Mouse (Mus musculus) urinary bladder, postnatal 10 days (tissue): ENCODE data around the gene Paqr7.

Source experiments
- DNase-seq: peaks from one replicate; pipeline ENCODE4 v3.0.0; 2022; ENCODE audit warnings: low spot score

Gene Paqr7

GRCm38 (mm10) chr4:134535787-134536151, 39.3 kb downstream of the Paqr7 start:
- no peak for DNase-seq

- DNase-seq = no peak
Observed at GRCm38 (mm10) chr4:134538997-134539580, 42.6 kb downstream of the Paqr7 start.

GRCm38 (mm10) chr4:134542726-134543125, 46.2 kb downstream of the Paqr7 start:
- DNase-seq = no peak

- peak; percentile 83 for DNase-seq
Observed at GRCm38 (mm10) chr4:134543261-134543660, 46.8 kb downstream of the Paqr7 start.

- DNase-seq = no peak
Observed at GRCm38 (mm10) chr4:134546814-134547705, 50.6 kb downstream of the Paqr7 start.

GRCm38 (mm10) chr4:134548169-134548938, 51.9 kb downstream of the Paqr7 start:
- no peak for DNase-seq

GRCm38 (mm10) chr4:134549899-134550298, 53.4 kb downstream of the Paqr7 start:
- no peak for DNase-seq

GRCm38 (mm10) chr4:134551494-134552316, 55.2 kb downstream of the Paqr7 start, which contains the start of gene Selenon:
Selenon (minus strand) TSS chr4:134552166.
- no peak for DNase-seq

GRCm38 (mm10) chr4:134553631-134554030, 57.1 kb downstream of the Paqr7 start:
- DNase-seq = no peak

GRCm38 (mm10) chr4:134555956-134556580, 59.6 kb downstream of the Paqr7 start:
- no peak for DNase-seq

- no peak for DNase-seq
Observed at GRCm38 (mm10) chr4:134557626-134558249, 61.2 kb downstream of the Paqr7 start.

GRCm38 (mm10) chr4:134558570-134559113, 62.1 kb downstream of the Paqr7 start:
- no peak for DNase-seq

GRCm38 (mm10) chr4:134559154-134559553, 62.7 kb downstream of the Paqr7 start:
- no peak for DNase-seq
